Mouse (Mus musculus) neural tube, embryonic 15.5 days (tissue): Measurements from ENCODE around the gene Abcb9. TPM values are rescaled to one million over a fixed set of nuclear protein-coding genes. Genes with fewer than 3 reads are reported as not detected.
A peak's percentile ranks its signal among the peaks of the same experiment; 100 is the strongest.

ENCODE experiments used
- ATAC-seq: fragments of 200-750 bp; cut with Nextera tagmentation; 2 replicates; pipeline ENCODE4 v1.8.0; 2017; ENCODE audit warnings: mild to moderate bottlenecking, moderate TSS enrichment, moderate library complexity; ENCODE audit not compliant: low FRiP score
- H3K27ac ChIP-seq: fragments of 300-500 bp; sonication (generic); replicated peaks from 2 replicates; pipeline ENCODE4 v1.5.1; 2015; ENCODE audit warnings: mild to moderate bottlenecking, inconsistent platforms
- H3K27me3 ChIP-seq: fragments of 300-500 bp; sonication (generic); replicated peaks from 2 replicates; pipeline ENCODE4 v1.6.1; 2015; ENCODE audit warnings: inconsistent platforms
- H3K36me3 ChIP-seq: fragments of 300-500 bp; sonication (generic); 2 replicates; pipeline ENCODE4 v1.6.1; 2015; ENCODE audit warnings: inconsistent platforms
- H3K4me1 ChIP-seq: fragments of 300-500 bp; sonication (generic); 2 replicates; pipeline ENCODE4 v1.6.1; 2015; ENCODE audit warnings: inconsistent platforms
- H3K4me2 ChIP-seq: fragments of 300-500 bp; sonication (generic); 2 replicates; pipeline ENCODE4 v1.6.1; 2015; ENCODE audit warnings: inconsistent platforms, mild to moderate bottlenecking, moderate library complexity
- H3K4me3 ChIP-seq: fragments of 300-500 bp; sonication (generic); replicated peaks from 2 replicates; pipeline ENCODE4 v1.5.1; 2015; ENCODE audit warnings: mild to moderate bottlenecking, inconsistent platforms
- H3K9ac ChIP-seq: fragments of 300-500 bp; sonication (generic); replicated peaks from 2 replicates; pipeline ENCODE4 v1.6.1; 2015; ENCODE audit warnings: mild to moderate bottlenecking, inconsistent platforms
- H3K9me3 ChIP-seq: fragments of 300-500 bp; sonication (generic); replicated peaks from 2 replicates; pipeline ENCODE4 v1.6.1; 2016; ENCODE audit warnings: inconsistent platforms
- WGBS: fragments of 180-500 bp; shearing (Covaris S2); methylation state at CpG from one replicate; pipeline ENCODE4 v1.1.7; 2015; ENCODE audit warnings: mixed read lengths; 5-methylcytosine and 5-hydroxymethylcytosine counted together
- polyA plus RNA-seq: library from polyadenylated mRNA; unstranded; fragments of >200 nt; fragmentation: Nextera tagmentation; extraction: Ambion mirVana; gene quantifications from 2 replicates; pipeline ENCODE4 v1.2.1, GENCODE M21; 2015

The Abcb9 gene
- polyA plus RNA-seq, 1 experiment from 2014 or later, result 23.2 TPM

DNA sequence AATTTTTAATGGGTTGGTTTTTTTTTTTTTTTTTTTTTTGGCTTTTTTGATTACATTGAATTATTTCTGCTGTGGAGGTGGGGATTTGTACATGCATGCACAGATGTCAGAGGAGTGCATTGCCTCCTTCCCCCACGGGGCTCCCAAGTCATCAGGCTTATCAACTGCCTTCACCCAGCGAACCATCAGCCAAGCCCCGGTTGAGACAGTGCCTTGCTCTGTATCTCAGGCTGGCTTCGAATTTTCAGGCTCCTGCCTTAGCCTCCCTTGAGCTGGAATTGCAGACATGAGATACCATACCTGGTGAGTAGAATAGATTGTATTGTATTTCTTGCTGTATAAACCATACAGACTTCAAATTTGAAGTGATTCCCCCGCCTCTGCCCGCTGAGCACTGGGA lies 56.0 kb downstream of the Abcb9 start:
- Histone ChIP-seq H3K4me1 (0 out of 2 replicates have a peak, but pooled peaks cover 8% of the 10 kb centered on the region), H3K9me3 (no peaks in the 10 kb centered on the region), H3K36me3 (no peaks in the 10 kb centered on the region), H3K9ac (no peak overlapping the region), H3K4me2 (no peak overlapping the region), H3K27ac (no peak overlapping the region), H3K4me3 (no peak overlapping the region), H3K27me3 (no peaks in the 10 kb centered on the region)
- no peak for ATAC-seq
- WGBS, result 78% methylated on average over 6 of the region's 6 CpGs

DNA sequence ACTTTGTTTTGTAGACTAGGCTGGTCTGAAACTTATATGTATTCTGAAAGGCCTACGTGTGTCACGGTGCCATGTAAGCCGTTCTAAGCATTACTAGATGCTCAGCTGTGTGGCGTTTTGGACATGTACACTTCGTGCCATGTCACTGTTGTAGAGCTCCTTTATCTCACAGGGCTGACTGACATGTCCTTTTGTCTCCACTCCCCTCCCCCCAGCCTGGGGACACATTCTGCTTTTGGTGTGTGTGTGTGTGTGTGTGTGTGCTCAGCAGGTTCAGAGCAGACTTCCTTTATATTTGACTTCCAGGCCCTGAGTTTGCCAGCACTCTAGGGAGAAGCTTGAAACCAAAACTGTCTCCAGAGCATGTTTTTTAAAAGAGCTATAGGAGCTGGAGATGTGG lies 58.8 kb downstream of the Abcb9 start:
- WGBS, result 40% methylated on average over 5 of the region's 5 CpGs
- Histone ChIP-seq H3K9ac (no peak overlapping the region), H3K9me3 (no peaks in the 10 kb centered on the region), H3K4me3 (no peak overlapping the region), H3K36me3 (no peaks in the 10 kb centered on the region), H3K27ac (no peak overlapping the region), H3K4me2 (no peak overlapping the region), H3K27me3 (no peaks in the 10 kb centered on the region), H3K4me1 (no peaks in the 10 kb centered on the region)
- no peak for ATAC-seq

- no peak overlapping the region for H3K27ac ChIP-seq
These were observed 59.3 kb downstream of the Abcb9 start for GRCm38 (mm10) chr5:124036341-124036740.

GRCm38 (mm10) chr5:124035806-124036205 lies 59.8 kb downstream of the Abcb9 start:
- no peak for ATAC-seq

More at GRCm38 (mm10) chr5:124036341-124036740, 59.3 kb downstream of the Abcb9 start:
- no peak overlapping the region for H3K9ac ChIP-seq
- WGBS, result 35% methylated on average over 6 of the region's 6 CpGs
- no peaks in the 10 kb centered on the region for H3K36me3 ChIP-seq
- H3K9me3 ChIP-seq, result no peaks in the 10 kb centered on the region
- no peak overlapping the region for H3K4me3 ChIP-seq
- no peak for ATAC-seq
- H3K27me3 ChIP-seq, result no peaks in the 10 kb centered on the region
- no peaks in the 10 kb centered on the region for H3K4me1 ChIP-seq
- H3K4me2 ChIP-seq, result no peak overlapping the region

DNA sequence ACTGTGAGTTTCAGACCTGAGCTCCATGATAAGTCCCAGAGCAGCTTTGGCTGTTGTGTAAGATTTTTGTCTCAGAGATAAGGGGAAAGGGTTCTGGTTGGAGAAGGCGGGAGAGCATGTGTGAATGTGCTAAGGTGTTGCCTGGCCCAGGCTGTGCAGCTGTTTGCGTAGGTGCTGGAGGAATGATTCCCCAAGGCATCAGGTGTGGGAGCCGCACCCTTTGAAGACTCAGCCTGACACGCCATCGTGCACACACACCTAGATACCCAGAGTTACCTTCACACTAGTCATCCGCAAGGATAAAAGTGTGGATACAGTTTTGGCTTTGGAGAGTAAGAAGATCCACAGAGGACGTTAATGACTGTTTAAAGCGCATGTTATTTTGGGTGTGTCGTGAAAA lies 60.2 kb downstream of the Abcb9 start:
- 91% methylated on average over 9 of the region's 9 CpGs for WGBS
- Histone ChIP-seq H3K4me2 (no peak overlapping the region), H3K9me3 (no peaks in the 10 kb centered on the region), H3K27me3 (no peaks in the 10 kb centered on the region), H3K9ac (no peak overlapping the region), H3K4me3 (no peak overlapping the region), H3K36me3 (no peaks in the 10 kb centered on the region), H3K27ac (no peak overlapping the region), H3K4me1 (peaks cover 4% of the 10 kb centered on the region)
- ATAC-seq, result no peak

More at GRCm38 (mm10) chr5:124035806-124036205, 59.8 kb downstream of the Abcb9 start:
- Histone ChIP-seq H3K9ac (no peak overlapping the region), H3K36me3 (no peaks in the 10 kb centered on the region), H3K4me1 (0 out of 2 replicates have a peak, but pooled peaks cover under 1% of the 10 kb centered on the region), H3K27ac (no peak overlapping the region), H3K9me3 (no peaks in the 10 kb centered on the region), H3K4me3 (no peak overlapping the region), H3K4me2 (no peak overlapping the region), H3K27me3 (no peaks in the 10 kb centered on the region)
- 74% methylated on average over 8 of the region's 8 CpGs for WGBS

- WGBS, result 82% methylated on average over 11 of the region's 11 CpGs
- Histone ChIP-seq H3K36me3 (no peaks in the 10 kb centered on the region), H3K4me3 (no peak overlapping the region), H3K27me3 (no peaks in the 10 kb centered on the region), H3K9ac (no peak overlapping the region), H3K4me1 (peaks cover 14% of the 10 kb centered on the region), H3K4me2 (no peak overlapping the region), H3K27ac (no peak overlapping the region), H3K9me3 (no peaks in the 10 kb centered on the region)
- no peak for ATAC-seq
These were observed 61.1 kb downstream of the Abcb9 start for GRCm38 (mm10) chr5:124034471-124034870.

DNA sequence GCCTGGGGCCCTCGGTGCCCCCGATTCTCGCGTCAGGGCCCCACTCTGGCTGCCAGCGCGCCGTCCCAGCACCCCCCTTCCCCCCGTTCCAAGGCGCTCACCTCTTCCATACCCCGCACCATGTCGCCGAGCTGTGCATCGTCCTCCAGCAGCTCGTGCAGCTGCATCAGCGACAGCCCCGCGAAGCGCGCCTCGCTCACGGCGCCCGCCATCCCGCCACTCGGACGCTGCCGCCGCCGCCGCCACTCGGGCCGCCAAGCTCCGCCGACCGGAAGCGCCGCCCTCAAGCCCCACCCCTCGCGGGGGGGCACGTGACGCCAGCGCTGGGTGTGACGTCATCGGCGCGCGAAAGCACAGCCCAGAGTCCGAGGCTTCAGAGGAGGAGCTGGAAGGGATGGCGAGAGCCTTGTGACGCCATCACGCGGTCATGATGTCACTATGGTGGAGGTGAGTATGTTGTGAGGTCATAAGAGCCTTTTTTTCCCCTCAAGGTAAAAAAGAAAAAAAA lies 63.5 kb downstream of the Abcb9 start, which contains the start of gene Vps37b:
Gene Vps37b (minus strand): TSS at position 270 of the 508 bp plus-strand sequence.
- Histone ChIP-seq H3K9me3 (no peaks in the 10 kb centered on the region), H3K36me3 (no peaks in the 10 kb centered on the region), H3K9ac (peak within 1 kb of the TSS; percentile 99), H3K4me3 (peak within 1 kb of the TSS; percentile 97), H3K4me1 (peaks cover 37% of the 10 kb centered on the region), H3K27ac (peak within 1 kb of the TSS; percentile 92), H3K4me2 (peak within 1 kb of the TSS; percentile 79), H3K27me3 (no peaks in the 10 kb centered on the region)
- under 1% methylated on average over 52 of the region's 52 CpGs for WGBS
- peak; percentile 78 for ATAC-seq

DNA sequence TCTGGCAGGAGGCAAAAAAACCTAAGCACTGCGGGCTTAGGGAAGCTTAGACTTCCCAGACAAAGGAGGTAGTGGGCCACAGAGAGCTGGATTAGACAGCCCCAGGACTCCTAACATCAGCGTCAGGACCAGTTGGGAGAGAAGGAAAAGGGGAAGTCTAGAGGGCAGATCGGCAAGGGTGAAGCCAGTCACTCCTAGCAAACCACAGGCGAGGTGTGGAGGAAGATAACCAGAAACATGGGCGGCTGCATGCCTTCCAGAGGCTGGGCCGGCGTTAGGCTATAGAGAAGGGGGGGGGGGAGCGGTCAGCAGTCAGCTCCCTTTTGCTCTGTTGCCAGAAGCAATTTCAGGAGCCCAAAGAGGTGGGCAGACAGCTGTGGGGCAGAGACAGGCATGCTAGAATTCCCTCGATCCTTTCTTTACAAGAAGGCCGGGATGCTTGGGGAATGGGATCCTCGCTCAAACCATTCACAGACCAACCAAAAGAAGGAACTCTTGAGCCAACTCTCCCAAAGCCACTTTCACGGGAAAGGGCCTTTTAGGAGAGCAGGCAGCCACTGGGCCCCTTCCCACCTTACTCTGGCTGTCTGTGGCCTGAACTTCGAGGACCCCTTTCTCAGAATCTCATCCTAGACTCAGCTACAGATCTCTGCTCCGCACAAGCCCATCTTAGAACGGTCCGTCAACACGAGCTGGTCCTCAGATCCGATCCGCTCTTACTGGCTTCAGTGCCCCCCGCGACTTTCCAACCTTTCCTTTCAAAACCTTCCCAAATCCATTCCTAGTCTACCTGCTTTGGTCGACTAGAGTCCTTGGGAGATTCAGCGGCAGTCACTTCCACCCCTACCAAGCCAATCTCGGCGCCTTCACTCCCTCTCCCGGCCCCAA lies 64.3 kb downstream of the Abcb9 start:
- Histone ChIP-seq H3K4me2 (peak overlapping the region; percentile 79), H3K9me3 (no peaks in the 10 kb centered on the region), H3K4me3 (peak overlapping the region; percentile 97), H3K27ac (peak overlapping the region; percentile 92), H3K36me3 (no peaks in the 10 kb centered on the region), H3K9ac (peak overlapping the region; percentile 99), H3K4me1 (peaks cover 44% of the 10 kb centered on the region), H3K27me3 (no peaks in the 10 kb centered on the region)
- under 1% methylated on average over 26 of the region's 26 CpGs for WGBS
- ATAC-seq, result peak; percentile 56

- 12% methylated on average over 12 of the region's 12 CpGs for WGBS
- Histone ChIP-seq H3K4me1 (peaks cover 51% of the 10 kb centered on the region), H3K27ac (peak overlapping the region; percentile 92), H3K9me3 (no peaks in the 10 kb centered on the region), H3K9ac (peak overlapping the region; percentile 99), H3K36me3 (no peaks in the 10 kb centered on the region), H3K27me3 (no peaks in the 10 kb centered on the region), H3K4me3 (peak overlapping the region; percentile 97), H3K4me2 (peak overlapping the region; percentile 79)
- peak; percentile 55 for ATAC-seq
These were observed 65.1 kb downstream of the Abcb9 start for GRCm38 (mm10) chr5:124030386-124031067.

DNA sequence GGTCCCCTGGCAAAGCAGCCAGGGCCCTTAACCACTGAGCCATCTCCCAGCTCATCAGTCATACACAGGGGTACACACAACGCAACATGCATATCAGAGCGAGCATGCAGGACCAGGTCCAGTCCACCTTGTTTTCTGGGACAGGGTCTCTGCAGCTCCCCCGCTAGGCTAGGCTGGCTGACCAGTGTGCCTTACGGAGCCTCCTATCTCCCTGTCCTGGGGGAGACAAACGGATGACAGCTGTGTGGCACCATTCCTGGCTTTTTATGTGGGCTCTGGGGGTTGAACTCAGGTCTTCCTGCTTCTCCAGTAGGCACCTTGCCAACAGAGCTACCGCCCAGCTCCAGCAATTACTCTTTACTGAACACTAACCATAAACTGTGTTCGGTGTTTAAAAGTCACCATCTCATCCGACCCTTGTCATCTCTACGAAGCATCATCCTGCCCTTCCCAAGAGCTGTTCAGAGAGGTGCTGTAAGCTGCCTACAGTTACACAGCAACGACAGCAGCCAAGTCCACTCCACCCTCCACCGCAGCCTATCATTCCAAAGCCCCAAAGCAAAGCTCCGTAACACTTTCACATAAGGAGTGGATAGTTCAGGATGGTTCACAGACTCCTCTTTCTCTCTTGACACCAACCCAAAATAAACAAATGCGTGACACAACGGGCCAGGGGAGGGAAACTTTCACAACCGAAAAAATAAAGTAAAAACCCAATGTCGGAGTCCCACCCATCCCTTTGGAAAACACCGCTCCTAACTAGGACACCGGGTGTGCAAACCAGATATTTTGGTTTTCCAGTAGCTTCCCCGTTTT lies 66.2 kb downstream of the Abcb9 start:
- peaks cover 62% of the 10 kb centered on the region for H3K4me1 ChIP-seq
- peak overlapping the region; percentile 92 for H3K27ac ChIP-seq
- H3K4me3 ChIP-seq, result peak overlapping the region; percentile 97
- no peak for ATAC-seq
- no peaks in the 10 kb centered on the region for H3K27me3 ChIP-seq
- 65% methylated on average over 19 of the region's 19 CpGs for WGBS
- H3K36me3 ChIP-seq, result no peaks in the 10 kb centered on the region
- peak overlapping the region; percentile 79 for H3K4me2 ChIP-seq
- H3K9me3 ChIP-seq, result no peaks in the 10 kb centered on the region
- 0 out of 2 replicates have a peak overlapping the region, but pooled peaks have one; percentile 99 for H3K9ac ChIP-seq

DNA sequence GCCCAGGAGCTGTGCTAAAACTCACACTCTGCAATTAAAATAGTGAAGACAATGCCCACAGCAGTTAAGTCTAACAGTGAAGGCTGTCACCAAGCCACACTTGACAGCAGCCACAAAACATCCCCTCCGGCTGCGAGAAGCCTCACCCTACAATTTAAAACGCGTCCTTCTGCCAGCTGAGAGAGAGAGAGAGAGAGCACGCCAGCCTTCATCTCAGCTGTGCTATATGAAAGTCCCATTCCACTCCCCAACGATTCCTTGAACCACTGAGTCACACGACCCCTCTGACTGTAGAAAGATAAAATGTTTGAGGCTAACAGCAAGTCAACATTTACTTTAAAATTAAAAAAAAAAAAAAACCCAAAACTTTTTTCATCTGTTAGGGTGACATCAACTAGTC lies 66.9 kb downstream of the Abcb9 start:
- WGBS, result 25% methylated on average over 7 of the region's 7 CpGs
- Histone ChIP-seq H3K27me3 (no peaks in the 10 kb centered on the region), H3K27ac (peak overlapping the region; percentile 38; the same call in 1 of the 2 replicates), H3K36me3 (no peaks in the 10 kb centered on the region), H3K4me3 (no peak overlapping the region), H3K9me3 (no peaks in the 10 kb centered on the region), H3K4me1 (peaks cover 70% of the 10 kb centered on the region), H3K4me2 (peak overlapping the region; percentile 79), H3K9ac (no peak overlapping the region)
- ATAC-seq, result no peak
